Mouse (Mus musculus): ENCODE results near the gene Cebpg. TPM values are rescaled to one million over a fixed set of nuclear protein-coding genes. Genes with fewer than 3 reads are reported as not detected.

The Cebpg gene
- total RNA-seq, 1 experiment from 2014 or later, result 29.8 TPM

DNA sequence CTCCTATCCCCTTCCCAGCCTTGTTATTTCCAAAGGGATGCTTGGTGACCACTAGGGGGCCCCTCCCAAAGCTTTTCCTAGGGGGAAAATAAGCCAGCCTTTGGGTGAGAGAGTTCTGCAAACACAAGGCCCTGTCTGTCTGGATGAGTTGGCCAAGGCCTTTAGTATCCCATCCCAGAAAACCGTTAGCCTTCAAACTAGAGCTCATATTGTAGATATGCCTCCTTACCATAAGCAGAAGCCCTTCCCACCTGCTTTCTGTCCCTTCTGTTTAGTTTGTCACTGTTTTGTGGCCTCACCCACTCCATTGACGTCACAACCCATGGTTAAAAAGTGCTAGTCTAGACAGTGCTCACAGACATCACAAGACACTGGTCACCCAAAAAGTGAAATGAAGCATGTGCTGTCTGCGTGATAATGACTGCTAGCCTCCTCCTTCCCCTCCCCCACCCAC is 29.5 kb downstream of the Cebpg start:
- ATAC-seq (replicated peaks; ENCODE audit: low read depth, poor library complexity, severe bottlenecking), result no peak

DNA sequence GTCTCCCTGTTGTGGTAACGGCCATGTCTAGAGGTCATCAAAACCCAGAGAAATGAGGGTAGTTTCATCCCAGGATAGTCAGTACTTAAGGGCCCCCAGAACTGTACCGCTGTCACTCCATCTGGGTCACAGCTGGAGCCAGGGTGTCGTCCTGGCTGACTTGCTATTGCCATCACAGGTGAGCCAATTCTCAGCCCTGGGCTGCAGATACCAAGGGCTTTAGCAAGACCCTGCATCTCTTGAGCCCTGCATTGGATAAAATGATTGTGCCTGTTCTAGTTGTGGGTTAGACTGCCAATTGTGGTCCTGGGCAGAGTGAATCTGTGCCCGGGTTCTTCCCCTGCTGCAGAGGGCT is 30.1 kb downstream of the Cebpg start:
- ATAC-seq (replicated peaks; ENCODE audit: low read depth, poor library complexity, severe bottlenecking), result no peak

DNA sequence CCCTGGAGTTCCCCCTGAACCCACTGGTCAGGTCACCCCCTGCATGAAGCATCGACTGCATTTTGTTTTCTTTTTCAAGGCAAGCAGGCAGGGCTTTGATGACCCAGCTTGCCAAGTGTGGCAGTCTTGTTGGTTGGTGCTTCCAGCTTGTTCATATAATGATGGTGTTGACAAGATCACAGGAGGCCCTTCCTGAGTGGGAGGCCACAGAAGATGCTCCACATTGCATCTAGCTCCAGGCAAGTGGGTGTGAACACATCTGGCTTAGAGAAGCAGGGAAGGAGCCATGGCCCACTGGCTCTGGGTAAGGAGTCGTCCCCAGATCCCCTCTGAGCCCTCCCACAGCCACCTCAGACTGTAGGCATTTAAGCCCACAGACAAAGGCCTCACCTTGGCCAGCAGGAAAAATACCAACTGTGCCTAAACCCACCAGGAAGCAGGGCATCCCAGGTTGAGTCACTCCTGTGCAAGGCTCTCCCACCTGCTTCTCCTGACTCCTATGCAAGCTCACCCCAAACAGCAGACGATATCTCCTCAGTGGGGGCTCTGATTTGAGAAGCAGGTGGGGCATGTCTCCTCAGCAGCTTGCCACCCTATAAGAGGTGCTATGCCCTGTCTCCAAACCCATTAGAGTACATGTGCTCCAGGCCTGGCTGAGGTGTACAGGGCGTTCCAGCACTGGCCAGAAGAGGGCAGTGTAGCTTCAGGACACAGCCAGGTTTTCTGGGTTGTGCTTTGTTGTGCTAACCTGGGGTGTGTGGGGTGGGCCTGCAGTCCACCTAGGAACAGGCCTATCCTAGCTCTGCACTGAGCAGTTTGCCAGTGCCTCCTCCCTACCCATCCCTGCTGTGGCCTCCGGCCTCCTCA is 30.7 kb downstream of the Cebpg start:
- peak; percentile 82 for ATAC-seq (replicated peaks; ENCODE audit: low read depth, poor library complexity, severe bottlenecking)

DNA sequence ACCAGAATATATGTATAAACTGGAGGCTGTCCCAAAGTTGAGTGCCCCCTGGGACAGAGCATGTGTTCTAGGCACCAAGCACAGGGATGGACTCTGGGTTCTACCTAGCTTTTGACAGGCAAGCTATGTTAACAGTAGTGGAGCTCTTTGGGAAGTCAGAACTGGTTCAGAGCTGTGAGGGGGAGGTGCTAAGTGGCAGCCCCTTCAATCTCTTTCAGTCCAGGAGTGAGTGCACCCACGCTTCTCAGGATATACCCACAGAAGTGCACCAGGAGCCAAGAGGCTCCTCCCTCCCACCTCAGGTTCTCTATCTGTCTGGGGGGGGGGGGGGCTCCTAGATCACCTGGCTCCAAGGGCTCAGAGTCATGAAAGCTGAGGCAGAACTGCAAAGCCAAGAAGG is 31.9 kb downstream of the Cebpg start:
- ATAC-seq (replicated peaks; ENCODE audit: low read depth, poor library complexity, severe bottlenecking), result no peak

DNA sequence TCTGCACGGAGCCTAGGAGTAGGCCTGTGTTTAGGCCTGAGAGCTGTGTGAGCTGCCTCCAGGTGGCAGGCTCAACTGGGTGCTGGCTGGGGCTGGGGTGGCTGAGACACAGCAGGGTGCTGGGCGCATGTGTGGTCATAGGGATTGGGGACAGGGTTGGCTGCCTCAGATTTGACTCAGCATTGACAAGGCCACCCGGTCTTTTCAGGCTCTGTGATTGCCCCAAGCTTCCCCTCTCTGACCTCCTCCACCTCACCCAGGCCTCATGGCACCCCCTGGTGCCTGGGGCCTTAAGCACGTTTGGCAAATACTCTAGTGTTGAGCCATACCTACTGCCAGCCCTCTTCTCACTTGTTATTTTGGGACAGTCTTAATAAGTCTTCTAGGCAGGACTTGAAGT is 33.1 kb downstream of the Cebpg start:
- no peak for ATAC-seq (replicated peaks; ENCODE audit: low read depth, poor library complexity, severe bottlenecking)

DNA sequence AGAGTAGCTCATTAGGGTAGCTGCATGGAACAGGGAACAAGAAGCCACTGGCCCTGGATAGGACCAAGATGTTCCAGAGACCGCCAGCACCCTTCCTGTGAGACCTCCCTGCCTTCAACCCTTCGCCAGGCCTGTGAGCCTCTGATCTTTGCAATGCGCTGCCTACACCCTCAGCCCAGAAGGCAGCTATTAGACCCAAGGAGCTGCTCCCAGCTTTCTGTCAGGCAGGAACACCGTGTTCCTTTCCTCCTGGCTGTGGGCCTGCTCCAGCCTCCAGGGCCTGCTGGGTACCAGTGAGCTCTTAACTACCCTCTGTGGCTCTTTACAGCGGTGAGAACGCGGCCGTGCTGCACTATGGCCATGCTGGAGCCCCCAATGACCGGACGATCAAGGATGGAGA is 35.0 kb downstream of the Cebpg start:
- ATAC-seq (replicated peaks; ENCODE audit: low read depth, poor library complexity, severe bottlenecking), result no peak

DNA sequence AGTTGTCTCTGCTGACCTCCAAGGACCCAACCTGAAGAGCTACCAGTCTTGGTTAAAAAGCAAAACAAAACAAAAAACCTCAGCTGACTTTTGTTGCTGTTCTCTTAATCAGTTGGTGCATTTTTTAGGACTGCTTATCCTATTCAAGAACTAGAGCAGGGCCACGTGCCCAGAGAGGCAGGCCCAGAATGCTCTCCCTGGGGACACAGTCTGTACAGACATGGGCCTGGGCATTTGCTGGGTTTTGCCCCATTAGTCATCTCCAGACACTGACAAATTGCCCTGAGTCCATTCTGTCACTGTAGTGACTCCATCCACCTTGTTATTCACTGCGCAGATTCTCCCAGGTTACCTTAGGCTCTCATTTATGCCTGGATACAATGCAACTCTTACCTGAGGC is 41.1 kb downstream of the Cebpg start:
- no peak for ATAC-seq (replicated peaks; ENCODE audit: low read depth, poor library complexity, severe bottlenecking)

DNA sequence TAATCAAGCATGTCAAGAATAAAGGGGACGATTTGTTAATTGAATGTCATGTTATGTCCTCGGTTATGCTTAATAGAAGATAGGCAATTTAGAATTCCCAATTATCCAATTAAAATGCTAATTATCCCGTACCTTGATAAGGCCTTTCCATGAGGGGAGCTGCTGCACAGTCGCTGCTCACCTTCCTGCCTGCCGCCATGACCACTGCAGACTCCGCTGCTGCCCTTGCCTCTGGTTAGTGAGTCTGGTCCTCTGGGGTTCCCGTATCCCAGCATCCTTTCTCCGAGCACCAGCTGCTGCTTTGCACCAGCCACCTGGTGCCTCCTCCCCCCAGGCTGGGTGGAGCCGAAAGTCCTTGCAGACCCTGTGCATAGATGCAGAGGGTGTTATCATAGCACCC is 43.1 kb downstream of the Cebpg start:
- ATAC-seq (replicated peaks; ENCODE audit: low read depth, poor library complexity, severe bottlenecking), result no peak

DNA sequence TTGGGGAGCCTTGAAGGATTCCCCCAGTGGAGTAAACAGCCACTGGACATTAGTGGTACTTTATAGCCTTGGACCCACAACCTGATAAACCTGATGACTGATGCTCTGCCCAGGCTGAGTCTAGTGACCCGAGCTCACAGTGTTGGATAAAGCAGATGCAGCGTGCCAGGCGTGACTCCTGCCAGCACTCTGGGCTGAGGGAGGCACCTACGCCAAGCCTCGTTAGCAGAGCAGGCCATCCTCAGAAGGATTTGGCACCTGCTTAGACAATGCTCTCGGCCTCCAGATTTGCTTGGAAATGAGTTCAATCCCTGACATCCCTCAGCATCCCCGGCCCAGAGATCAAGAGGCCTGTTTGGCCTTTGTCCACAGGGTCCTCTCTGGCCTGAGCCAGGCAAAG is 49.7 kb downstream of the Cebpg start:
- no peak for ATAC-seq (replicated peaks; ENCODE audit: low read depth, poor library complexity, severe bottlenecking)

DNA sequence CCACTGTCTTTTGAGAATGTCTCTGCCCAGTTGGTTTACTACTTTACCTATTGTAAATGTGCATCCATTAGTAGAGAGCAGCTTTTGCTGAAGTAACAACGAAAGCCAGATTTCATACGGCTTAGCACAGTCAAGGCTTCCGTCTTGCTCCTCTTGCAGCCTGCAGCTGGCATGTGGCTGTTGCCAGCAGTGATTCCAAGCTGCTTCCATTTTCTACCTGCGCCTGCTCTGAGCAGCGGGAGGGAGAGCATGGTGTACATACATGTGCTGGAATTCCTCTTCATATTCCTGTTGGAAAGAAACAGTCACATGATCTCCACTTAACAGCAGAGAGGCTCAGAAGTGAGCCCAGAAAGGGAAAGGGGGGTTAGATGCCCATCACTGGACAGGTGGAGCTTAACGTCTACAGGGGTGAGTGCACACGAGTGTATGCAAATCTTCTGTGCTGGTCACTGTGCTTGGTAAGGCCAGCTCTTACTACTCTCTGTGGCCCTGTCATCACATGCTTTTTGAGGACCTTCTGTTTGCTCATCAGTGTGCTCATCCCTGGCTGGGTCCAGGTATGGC is 53.1 kb downstream of the Cebpg start:
- ATAC-seq (replicated peaks; ENCODE audit: low read depth, poor library complexity, severe bottlenecking), result no peak

DNA sequence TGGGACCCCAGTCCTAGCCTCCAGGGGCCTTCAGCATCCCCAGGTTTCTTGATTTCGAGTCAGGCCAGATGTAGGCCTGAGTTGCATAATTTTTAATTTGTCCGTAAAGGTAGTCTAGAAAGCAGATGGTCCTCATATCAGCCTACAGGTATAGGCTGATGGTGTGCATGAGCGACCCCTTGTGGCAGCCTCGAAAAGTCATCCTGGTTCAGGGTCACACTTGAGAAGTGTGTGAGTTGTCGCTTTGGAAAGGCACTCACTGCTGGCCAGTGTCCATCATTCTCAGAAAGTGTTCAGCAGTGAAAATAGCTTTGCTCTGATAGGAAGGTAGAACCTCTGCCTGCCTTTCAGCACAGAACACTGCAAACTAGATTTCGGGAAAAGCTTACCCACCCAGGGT is 55.5 kb downstream of the Cebpg start:
- ATAC-seq (replicated peaks; ENCODE audit: low read depth, poor library complexity, severe bottlenecking), result peak; percentile 66

Other genes with a start within 250 kb of the Cebpg start
- gene Chst8, start 243.9 kb downstream of the Cebpg start, total RNA-seq (2017), result not detected in 2 replicates
- 30.1 and 33.0 TPM in 2 replicates for gene Pepd, start 144.2 kb downstream of the Cebpg start, total RNA-seq (2017)
- 14.3 and 19.7 TPM in 2 replicates for gene Cebpa, start 62.7 kb upstream of the Cebpg start, total RNA-seq (2017)
- not detected in 2 replicates for gene Slc7a10, start 129.8 kb upstream of the Cebpg start, total RNA-seq (2017)
- 0.14 TPM in 1 of 2 replicates, not detected in the other for gene Lrp3, start 158.9 kb upstream of the Cebpg start, total RNA-seq (2017)